In genomic region chr10:79856704-79857451, GRCm38 (mm10) we compare ENCODE assay signal across 8 mouse cellular contexts. TPM values are rescaled to one million over a fixed set of nuclear protein-coding genes. Genes with fewer than 3 reads are reported as not detected.
DNase-seq lines count a peak whose midpoint lies in the region; ATAC-seq and TF ChIP-seq lines count a peak whose summit lies in the region.

No protein-coding gene starts in this region.

- no peaks in the 10 kb centered on the region for H3K27me3 ChIP-seq in heart, embryonic 12.5 days (replicated peaks)
- no peaks in the 10 kb centered on the region for H3K27me3 ChIP-seq in E14TG2a.4 (ENCODE audit: insufficient read depth, low read length)
- H3K27me3 ChIP-seq in forebrain, embryonic 14.5 days (replicated peaks; ENCODE audit: control insufficient read depth, insufficient read depth, low read length), result no peaks in the 10 kb centered on the region
- H3K27me3 ChIP-seq in liver, embryonic 16.5 days (ENCODE audit: control insufficient read depth, insufficient read depth, low read depth, low read length), result no peaks in the 10 kb centered on the region

- H3K4me3 ChIP-seq in heart, embryonic 12.5 days, result peak overlapping the region; percentile 92
- H3K4me3 ChIP-seq in E14TG2a.4 (replicated peaks; ENCODE audit: low read length), result peak overlapping the region; percentile 97
- peak overlapping the region; percentile 97 for H3K4me3 ChIP-seq in forebrain, embryonic 14.5 days (ENCODE audit: low read depth, low read length)
- H3K4me3 ChIP-seq in liver, embryonic 16.5 days (ENCODE audit: low read depth, low read length), result peak overlapping the region; percentile 98

- no peak for ATAC-seq in heart, embryonic 12.5 days (ENCODE audit: insufficient number of reproducible peaks, low FRiP score)
- ATAC-seq in forebrain, embryonic 14.5 days, result no peak
- ATAC-seq in liver, embryonic 16.5 days (ENCODE audit: low read depth), result no peak
- ATAC-seq in inflammation-experienced regulatory T-cells, adult 6 months, result no peak

- no peak for DNase-seq in heart, postnatal 36 days
- DNase-seq in forebrain, embryonic 14.5 days (ENCODE audit: low spot score), result no peak
- no peak for DNase-seq in thymus, postnatal 0 days (ENCODE audit: low spot score)
- DNase-seq in urinary bladder, postnatal 36 days (ENCODE audit: low spot score in 2 of 2), result no peak

- no peak for TF ChIP-seq CTCF in E14TG2a.4 (conservative IDR thresholded peaks at IDR 0.05; ENCODE audit: low read length)

- 31% methylated on average over 7 of the region's 7 CpGs for WGBS in heart, embryonic 12.5 days
- WGBS in forebrain, embryonic 14.5 days, result 58% methylated on average over 7 of the region's 7 CpGs
- 25% methylated on average over 7 of the region's 7 CpGs for WGBS in liver, embryonic 16.5 days (ENCODE audit: insufficient replicate concordance)

- no peaks in the 10 kb centered on the region for H3K9me3 ChIP-seq in heart, embryonic 12.5 days (replicated peaks)
- no peaks in the 10 kb centered on the region for H3K9me3 ChIP-seq in E14TG2a.4 (ENCODE audit: low read length)
- H3K9me3 ChIP-seq in forebrain, embryonic 14.5 days (replicated peaks; ENCODE audit: control insufficient read depth, low read length), result no peaks in the 10 kb centered on the region
- H3K9me3 ChIP-seq in liver, embryonic 16.5 days (replicated peaks; ENCODE audit: control insufficient read depth, low read length), result no peaks in the 10 kb centered on the region

- H3K4me1 ChIP-seq in heart, embryonic 12.5 days (replicated peaks), result peaks cover 55% of the 10 kb centered on the region
- H3K4me1 ChIP-seq in E14TG2a.4 (replicated peaks; ENCODE audit: low read depth, low read length), result peaks cover 73% of the 10 kb centered on the region
- H3K4me1 ChIP-seq in forebrain, embryonic 14.5 days (ENCODE audit: control insufficient read depth, insufficient read depth, low read length), result peaks cover 43% of the 10 kb centered on the region
- peaks cover 53% of the 10 kb centered on the region for H3K4me1 ChIP-seq in liver, embryonic 16.5 days (ENCODE audit: control insufficient read depth, low read depth, low read length)

- H3K9ac ChIP-seq in heart, embryonic 12.5 days, result peak overlapping the region; percentile 99
- peak overlapping the region; percentile 94 for H3K9ac ChIP-seq in forebrain, embryonic 14.5 days (ENCODE audit: low read length)
- peak overlapping the region; percentile 93 for H3K9ac ChIP-seq in liver, embryonic 16.5 days (ENCODE audit: low read depth, low read length)

- H3K36me3 ChIP-seq in heart, embryonic 12.5 days, result peaks cover 52% of the 10 kb centered on the region
- peaks cover 66% of the 10 kb centered on the region for H3K36me3 ChIP-seq in E14TG2a.4 (ENCODE audit: insufficient read depth, low read length)
- H3K36me3 ChIP-seq in forebrain, embryonic 14.5 days (ENCODE audit: control insufficient read depth, insufficient read depth, low read length), result peaks cover 52% of the 10 kb centered on the region
- H3K36me3 ChIP-seq in liver, embryonic 16.5 days (ENCODE audit: control insufficient read depth, insufficient read depth), result peaks cover 47% of the 10 kb centered on the region

- H3K4me2 ChIP-seq in heart, embryonic 12.5 days, result peak overlapping the region; percentile 99
- H3K4me2 ChIP-seq in forebrain, embryonic 14.5 days (ENCODE audit: low read length), result peak overlapping the region; percentile 82
- peak overlapping the region; percentile 84 for H3K4me2 ChIP-seq in liver, embryonic 16.5 days (ENCODE audit: low read depth, low read length)

- peak overlapping the region; percentile 100 for H3K27ac ChIP-seq in heart, embryonic 12.5 days (ENCODE audit: poor library complexity, severe bottlenecking)
- H3K27ac ChIP-seq in forebrain, embryonic 14.5 days (ENCODE audit: low read depth, low read length), result peak overlapping the region; percentile 33; the same call in 1 of the 2 replicates
- H3K27ac ChIP-seq in liver, embryonic 16.5 days (ENCODE audit: low read length), result peak overlapping the region; percentile 97

- intact Hi-C loops in heart, postnatal 36 days (cut with DNase I), result no loop called here

RNA-seq across cellular contexts. Expression of gene Ptbp1, which starts 2.7 kb away (rescaled TPM):
- 139 and 142 TPM in 2 replicates for polyA plus RNA-seq in heart, embryonic 12.5 days (2016; fragmentation: Nextera tagmentation; extraction: Ambion mirVana)
- total RNA-seq in heart, postnatal 36 days (2021), result 10 to 100 TPM; 50.9 to 51.2 TPM
- polyA plus RNA-seq in forebrain, embryonic 14.5 days (2014; fragmentation: Nextera tagmentation; extraction: Ambion mirVana), result 98.2 and 109 TPM in 2 replicates
- polyA plus RNA-seq in liver, embryonic 16.5 days (2015; fragmentation: Nextera tagmentation; extraction: Ambion mirVana), result 112 and 124 TPM in 2 replicates
- polyA plus RNA-seq in inflammation-experienced regulatory T-cells, adult 6 months (2017; shearing (Covaris generic)), result 100 to 1,000 TPM in 2 of 3 experiments, 10 to 100 TPM in 1; 97.4 to 169 (median 149) TPM
- 217 and 246 TPM in 2 replicates for polyA plus RNA-seq in thymus, postnatal 0 days (2015; fragmentation: Nextera tagmentation; extraction: Ambion mirVana)

RNA-seq across cellular contexts. Expression of gene Prtn3, which starts 17.4 kb away (rescaled TPM):
- 1.8 and 2.0 TPM in 2 replicates for polyA plus RNA-seq in heart, embryonic 12.5 days (2016; fragmentation: Nextera tagmentation; extraction: Ambion mirVana)
- total RNA-seq in heart, postnatal 36 days (2021), result not detected
- polyA plus RNA-seq in forebrain, embryonic 14.5 days (2014; fragmentation: Nextera tagmentation; extraction: Ambion mirVana), result 16.9 and 17.1 TPM in 2 replicates
- polyA plus RNA-seq in liver, embryonic 16.5 days (2015; fragmentation: Nextera tagmentation; extraction: Ambion mirVana), result 96.8 and 106 TPM in 2 replicates
- polyA plus RNA-seq in inflammation-experienced regulatory T-cells, adult 6 months (2017; shearing (Covaris generic)), result not detected
- polyA plus RNA-seq in thymus, postnatal 0 days (2015; fragmentation: Nextera tagmentation; extraction: Ambion mirVana), result 1.7 TPM in 2 replicates

RNA-seq across cellular contexts. Expression of gene Plppr3, which starts 17.6 kb away (rescaled TPM):
- 14.2 and 15.5 TPM in 2 replicates for polyA plus RNA-seq in heart, embryonic 12.5 days (2016; fragmentation: Nextera tagmentation; extraction: Ambion mirVana)
- total RNA-seq in heart, postnatal 36 days (2021), result not detected
- polyA plus RNA-seq in forebrain, embryonic 14.5 days (2014; fragmentation: Nextera tagmentation; extraction: Ambion mirVana), result 224 and 298 TPM in 2 replicates
- 4.8 and 5.1 TPM in 2 replicates for polyA plus RNA-seq in liver, embryonic 16.5 days (2015; fragmentation: Nextera tagmentation; extraction: Ambion mirVana)
- 1 to 10 TPM; 1.6 to 3.3 (median 2.2) TPM for polyA plus RNA-seq in inflammation-experienced regulatory T-cells, adult 6 months (2017; shearing (Covaris generic))
- polyA plus RNA-seq in thymus, postnatal 0 days (2015; fragmentation: Nextera tagmentation; extraction: Ambion mirVana), result 3.3 and 3.4 TPM in 2 replicates

RNA-seq across cellular contexts. Expression of gene Elane, which starts 29.2 kb away (rescaled TPM):
- 0.47 TPM in 1 of 2 replicates, not detected in the other for polyA plus RNA-seq in heart, embryonic 12.5 days (2016; fragmentation: Nextera tagmentation; extraction: Ambion mirVana)
- total RNA-seq in heart, postnatal 36 days (2021), result not detected
- polyA plus RNA-seq in forebrain, embryonic 14.5 days (2014; fragmentation: Nextera tagmentation; extraction: Ambion mirVana), result 0.36 TPM in 1 of 2 replicates, not detected in the other
- polyA plus RNA-seq in liver, embryonic 16.5 days (2015; fragmentation: Nextera tagmentation; extraction: Ambion mirVana), result 204 and 208 TPM in 2 replicates
- polyA plus RNA-seq in inflammation-experienced regulatory T-cells, adult 6 months (2017; shearing (Covaris generic)), result not detected
- polyA plus RNA-seq in thymus, postnatal 0 days (2015; fragmentation: Nextera tagmentation; extraction: Ambion mirVana), result 0.30 and 0.74 TPM in 2 replicates

RNA-seq across cellular contexts. Expression of gene Cfd, which starts 33.8 kb away (rescaled TPM):
- polyA plus RNA-seq in heart, embryonic 12.5 days (2016; fragmentation: Nextera tagmentation; extraction: Ambion mirVana), result not detected in 2 replicates
- total RNA-seq in heart, postnatal 36 days (2021), result 10 to 100 TPM; 11.6 to 63.9 TPM
- not detected in 2 replicates for polyA plus RNA-seq in forebrain, embryonic 14.5 days (2014; fragmentation: Nextera tagmentation; extraction: Ambion mirVana)
- not detected in 2 replicates for polyA plus RNA-seq in liver, embryonic 16.5 days (2015; fragmentation: Nextera tagmentation; extraction: Ambion mirVana)
- not detected for polyA plus RNA-seq in inflammation-experienced regulatory T-cells, adult 6 months (2017; shearing (Covaris generic))
- polyA plus RNA-seq in thymus, postnatal 0 days (2015; fragmentation: Nextera tagmentation; extraction: Ambion mirVana), result 4.2 TPM in 1 of 2 replicates, not detected in the other

Comparison
In these comparisons a context has a peak if more than half of its experiments do, and no peak if none do; other contexts are left out.
1. H3K27ac ChIP-seq: peak in every context shown above with its lines; median percentile 100 in heart, embryonic 12.5 days; 97 in liver, embryonic 16.5 days; 33 in forebrain, embryonic 14.5 days.
2. RNA of gene Plppr3, which starts 17.6 kb away (polyA plus RNA-seq): 224 to 298 TPM in forebrain, embryonic 14.5 days; 14.2 to 15.5 TPM in heart, embryonic 12.5 days, 4.8 to 5.1 TPM in liver, embryonic 16.5 days, 3.3 to 3.4 TPM in thymus, postnatal 0 days and 1.6 to 3.3 TPM in inflammation-experienced regulatory T-cells, adult 6 months; every median in the first group is over 10 times any median in the second.
3. Peak in every context shown above with its lines, with median percentiles within 50 percentile points of each other: H3K4me2 ChIP-seq, H3K4me3 ChIP-seq and H3K9ac ChIP-seq.